Mouse (Mus musculus) heart, postnatal 0 days (tissue): ENCODE measurements around the gene Gpr153.
A peak's percentile ranks its signal among the peaks of the same experiment; 100 is the strongest.

ENCODE experiments used
- CTCF ChIP-seq: IDR thresholded peaks from 2 replicates; pipeline ENCODE4 v1.5.1; 2016; ENCODE audit warnings: antibody characterized with exemption, control low read depth, low read depth
- EP300 ChIP-seq: IDR thresholded peaks from 2 replicates; pipeline ENCODE4 v1.6.1; 2016; ENCODE audit warnings: antibody characterized with exemption, low read depth

GRCm38 (mm10) chr4:152272449-152273049 lies 1.5 kb upstream of the Gpr153 start:
- no peak for TF ChIP-seq EP300
- TF ChIP-seq CTCF: peak; percentile 57
